Mouse (Mus musculus): ENCODE measurements at regions not wholly inside any gene's neighbourhood (a gene's known extent, or its start where the extent isn't known, plus 50 kb on each side); places are given as distances from the start of the nearest gene placed in this dataset.

- DNase-seq (ENCODE audit: low spot score in 2 of 2), result no peak
Observed at GRCm38 (mm10) chr9:13905086-13905669, 77.7 kb downstream of the Fam76b start.

- DNase-seq (ENCODE audit: low spot score in 2 of 2), result no peak
Observed at GRCm38 (mm10) chr9:13906736-13907135, 79.2 kb downstream of the Fam76b start.

GRCm38 (mm10) chr9:13909604-13910003, 82.1 kb downstream of the Fam76b start:
- no peak for DNase-seq (ENCODE audit: low spot score in 2 of 2)

- DNase-seq (ENCODE audit: low spot score in 2 of 2), result no peak
Observed at GRCm38 (mm10) chr9:13910091-13910490, 82.6 kb downstream of the Fam76b start.

- no peak for DNase-seq (ENCODE audit: low spot score in 2 of 2)
Observed at GRCm38 (mm10) chr9:13913459-13913858, 85.9 kb downstream of the Fam76b start.

- no peak for DNase-seq (ENCODE audit: low spot score in 2 of 2)
Observed at GRCm38 (mm10) chr9:13914131-13914530, 86.6 kb downstream of the Fam76b start.

- DNase-seq (ENCODE audit: low spot score in 2 of 2), result no peak
Observed at GRCm38 (mm10) chr9:13914847-13915246, 87.3 kb downstream of the Fam76b start.

- DNase-seq (ENCODE audit: low spot score in 2 of 2), result no peak
Observed at GRCm38 (mm10) chr9:13916837-13917236, 89.3 kb downstream of the Fam76b start.

- no peak for DNase-seq (ENCODE audit: low spot score in 2 of 2)
Observed at GRCm38 (mm10) chr9:13918606-13919202, 91.2 kb downstream of the Fam76b start.

GRCm38 (mm10) chr9:13919739-13920410, 92.4 kb downstream of the Fam76b start:
- no peak for DNase-seq (ENCODE audit: low spot score in 2 of 2)

- no peak for DNase-seq (ENCODE audit: low spot score in 2 of 2)
Observed at GRCm38 (mm10) chr9:13920623-13921022, 93.1 kb downstream of the Fam76b start.

GRCm38 (mm10) chr9:13932001-13932508, 104.5 kb downstream of the Fam76b start:
- DNase-seq (ENCODE audit: low spot score in 2 of 2), result no peak

- no peak for DNase-seq (ENCODE audit: low spot score in 2 of 2)
Observed at GRCm38 (mm10) chr9:13933404-13933803, 105.9 kb downstream of the Fam76b start.

- DNase-seq (ENCODE audit: low spot score in 2 of 2), result no peak
Observed at GRCm38 (mm10) chr9:13937301-13937700, 109.8 kb downstream of the Fam76b start.

- DNase-seq (ENCODE audit: low spot score in 2 of 2), result no peak
Observed at GRCm38 (mm10) chr9:13946519-13946918, 119.0 kb downstream of the Fam76b start.

GRCm38 (mm10) chr9:13952157-13952556, 124.6 kb downstream of the Fam76b start:
- no peak for DNase-seq (ENCODE audit: low spot score in 2 of 2)

GRCm38 (mm10) chr9:13963140-13963763, 135.7 kb downstream of the Fam76b start:
- DNase-seq (ENCODE audit: low spot score in 2 of 2), result no peak

- DNase-seq (ENCODE audit: low spot score in 2 of 2), result no peak
Observed at GRCm38 (mm10) chr9:13963796-13964195, 136.3 kb downstream of the Fam76b start.

GRCm38 (mm10) chr9:13964256-13964655, 136.7 kb downstream of the Fam76b start:
- DNase-seq (ENCODE audit: low spot score in 2 of 2), result no peak

- no peak for DNase-seq (ENCODE audit: low spot score in 2 of 2)
Observed at GRCm38 (mm10) chr9:13966212-13966611, 138.7 kb downstream of the Fam76b start.

GRCm38 (mm10) chr9:13969262-13969661, 141.7 kb downstream of the Fam76b start:
- DNase-seq (ENCODE audit: low spot score in 2 of 2), result no peak

- no peak for DNase-seq (ENCODE audit: low spot score in 2 of 2)
Observed at GRCm38 (mm10) chr9:13973600-13973999, 146.1 kb downstream of the Fam76b start.

GRCm38 (mm10) chr9:13974870-13975269, 147.4 kb downstream of the Fam76b start:
- DNase-seq (ENCODE audit: low spot score in 2 of 2), result no peak

Measured in spleen, postnatal 14 days (tissue).